Mouse (Mus musculus): Measurements from ENCODE around the gene Inpp4a. TPM values are rescaled to one million over a fixed set of nuclear protein-coding genes. Genes with fewer than 3 reads are reported as not detected.

Gene Inpp4a
- polyA plus RNA-seq, 1 experiment from 2014 or later, result 22.9 TPM

DNA sequence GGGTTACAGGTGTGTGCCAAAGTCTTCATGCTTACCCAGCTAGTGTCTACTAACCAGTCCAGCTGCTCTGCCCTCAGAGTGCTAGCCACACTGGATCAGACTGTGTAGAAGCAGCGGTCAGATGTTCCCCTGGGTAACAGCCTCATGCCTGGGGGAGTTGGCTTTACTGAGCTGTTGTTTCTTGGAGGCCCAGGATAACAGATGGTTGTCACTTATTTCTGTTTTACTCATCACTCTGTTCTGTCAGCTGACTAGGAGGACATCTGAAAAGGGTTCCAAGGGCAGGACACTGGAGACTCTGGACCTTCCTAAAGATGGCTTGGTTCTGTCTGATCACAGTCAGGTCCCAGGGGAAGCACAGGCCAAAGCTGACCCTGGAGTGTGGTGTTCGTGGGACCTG lies 36.4 kb downstream of the Inpp4a start:
- no peaks in the 10 kb centered on the region for H3K36me3 ChIP-seq (ENCODE audit: inconsistent target)
- peaks cover 100% of the 10 kb centered on the region for H3K79me2 ChIP-seq (ENCODE audit: inconsistent target)
- no peak overlapping the region for H3K4me3 ChIP-seq (ENCODE audit: inconsistent target)
- WGBS (ENCODE audit: missing documents), result 84% methylated on average over 2 of the region's 2 CpGs
- H3K27ac ChIP-seq, result no peak overlapping the region

DNA sequence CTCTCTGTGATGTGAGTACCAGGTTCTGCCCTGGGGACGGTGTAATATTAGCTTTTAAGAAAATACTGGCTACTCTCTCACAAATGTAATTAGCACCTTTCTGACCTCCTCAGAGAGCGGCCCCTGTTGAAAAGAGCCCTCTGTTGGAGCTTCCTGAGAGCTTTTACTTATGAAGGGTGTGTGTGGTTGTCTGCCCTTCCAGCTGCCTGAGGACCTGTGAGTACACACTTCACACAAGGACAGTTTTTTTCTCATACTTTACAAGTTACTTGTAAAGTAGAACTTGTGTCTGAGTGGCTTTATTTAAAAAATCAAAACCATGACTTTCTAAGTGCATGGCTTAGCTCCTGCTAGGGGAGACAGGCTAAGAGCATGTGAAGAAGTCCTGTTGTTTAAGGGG lies 37.1 kb downstream of the Inpp4a start:
- no peak overlapping the region for H3K4me3 ChIP-seq (ENCODE audit: inconsistent target)
- H3K27ac ChIP-seq, result no peak overlapping the region
- H3K36me3 ChIP-seq (ENCODE audit: inconsistent target), result no peaks in the 10 kb centered on the region
- WGBS (ENCODE audit: missing documents), result 95% methylated on average over 2 of the region's 2 CpGs
- peaks cover 100% of the 10 kb centered on the region for H3K79me2 ChIP-seq (ENCODE audit: inconsistent target)

DNA sequence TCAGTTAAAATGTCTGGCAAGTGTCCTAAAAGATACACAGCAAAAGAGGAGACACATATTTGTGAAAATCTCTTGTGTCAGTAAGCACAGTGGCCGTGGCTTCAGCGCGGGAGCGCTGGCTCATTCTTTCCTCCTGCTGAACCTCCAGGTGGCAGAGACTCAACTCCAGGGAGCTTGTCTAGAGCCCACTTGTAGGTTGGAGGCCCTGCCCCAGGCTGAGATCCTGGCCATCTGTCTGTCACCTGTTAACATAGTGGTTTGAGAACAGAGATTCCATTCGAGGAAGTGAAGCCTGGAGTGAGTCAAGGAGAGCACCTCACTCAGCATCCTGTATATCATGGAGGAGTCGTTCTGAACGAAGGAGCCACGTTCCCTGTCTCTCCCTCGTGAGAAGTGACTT lies 37.6 kb downstream of the Inpp4a start:
- no peak overlapping the region for H3K27ac ChIP-seq
- H3K79me2 ChIP-seq (ENCODE audit: inconsistent target), result peaks cover 100% of the 10 kb centered on the region
- H3K36me3 ChIP-seq (ENCODE audit: inconsistent target), result no peaks in the 10 kb centered on the region
- no peak overlapping the region for H3K4me3 ChIP-seq (ENCODE audit: inconsistent target)
- 58% methylated on average over 8 of the region's 9 CpGs for WGBS (ENCODE audit: missing documents)

DNA sequence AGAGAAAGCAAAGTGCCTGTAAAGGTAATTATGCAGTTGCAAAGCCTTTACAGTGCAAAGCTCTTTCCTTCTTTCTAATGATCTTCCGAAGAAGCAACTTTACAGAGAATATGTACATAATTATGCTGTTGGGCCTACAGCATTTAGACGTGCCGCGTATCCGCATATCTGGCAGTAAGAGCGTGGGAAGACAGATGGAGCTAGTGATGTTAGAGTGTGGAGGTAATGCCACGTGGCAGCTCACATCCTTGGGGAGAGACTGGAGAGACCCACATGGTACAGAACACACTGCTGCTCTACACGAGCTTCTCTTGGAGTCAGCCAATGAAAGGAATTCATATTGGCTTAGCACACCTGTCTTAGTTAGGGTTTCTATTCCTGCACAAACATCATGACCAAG lies 39.5 kb downstream of the Inpp4a start:
- H3K36me3 ChIP-seq (ENCODE audit: inconsistent target), result no peaks in the 10 kb centered on the region
- H3K4me3 ChIP-seq (ENCODE audit: inconsistent target), result no peak overlapping the region
- H3K79me2 ChIP-seq (ENCODE audit: inconsistent target), result peaks cover 100% of the 10 kb centered on the region
- 97% methylated on average over 8 of the region's 8 CpGs for WGBS (ENCODE audit: missing documents)
- H3K27ac ChIP-seq, result no peak overlapping the region

DNA sequence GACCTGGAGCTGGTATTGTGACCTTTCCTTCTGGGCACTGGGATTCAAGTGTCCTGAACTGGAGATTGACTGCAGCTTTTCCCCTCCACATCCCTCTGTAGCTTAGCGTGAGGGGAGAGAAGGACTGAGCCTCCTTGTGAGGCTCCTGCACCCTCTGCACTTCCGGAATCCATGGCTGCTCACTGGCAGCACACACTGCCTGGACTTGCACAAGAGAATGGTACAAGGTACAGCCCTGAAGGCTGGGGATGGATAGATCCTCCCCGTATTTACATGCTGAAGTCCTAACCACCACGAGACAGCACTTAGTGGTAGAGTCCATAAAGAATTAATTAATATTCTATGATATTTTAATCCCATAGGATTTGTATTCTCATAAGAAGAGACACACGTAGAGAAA lies 41.7 kb downstream of the Inpp4a start:
- no peak overlapping the region for H3K4me3 ChIP-seq (ENCODE audit: inconsistent target)
- no peaks in the 10 kb centered on the region for H3K36me3 ChIP-seq (ENCODE audit: inconsistent target)
- 92% methylated on average over 5 of the region's 5 CpGs for WGBS (ENCODE audit: missing documents)
- H3K79me2 ChIP-seq (ENCODE audit: inconsistent target), result peaks cover 100% of the 10 kb centered on the region
- H3K27ac ChIP-seq, result no peak overlapping the region

DNA sequence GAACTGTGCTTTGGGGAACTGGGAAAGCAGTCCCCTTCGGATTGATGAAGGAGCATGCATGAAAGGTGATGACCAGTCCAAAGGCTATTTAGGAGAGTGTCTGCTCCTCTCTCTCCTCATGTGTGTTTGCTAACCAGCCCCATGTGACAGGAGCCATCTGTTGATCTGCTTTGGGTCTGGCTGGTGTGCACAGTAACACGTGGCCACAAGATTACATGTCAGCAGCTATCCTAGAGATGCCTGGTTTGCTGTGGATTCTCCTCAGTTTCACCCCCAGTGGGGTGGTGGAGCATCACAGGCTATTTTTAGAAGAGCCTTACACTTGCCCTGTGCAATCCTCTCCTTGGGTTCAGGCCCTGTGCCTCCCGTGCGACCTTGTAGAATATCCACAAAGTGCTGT lies 42.2 kb downstream of the Inpp4a start:
- no peak overlapping the region for H3K27ac ChIP-seq
- no peaks in the 10 kb centered on the region for H3K36me3 ChIP-seq (ENCODE audit: inconsistent target)
- 85% methylated on average over 4 of the region's 4 CpGs for WGBS (ENCODE audit: missing documents)
- H3K79me2 ChIP-seq (ENCODE audit: inconsistent target), result peaks cover 100% of the 10 kb centered on the region
- no peak overlapping the region for H3K4me3 ChIP-seq (ENCODE audit: inconsistent target)

DNA sequence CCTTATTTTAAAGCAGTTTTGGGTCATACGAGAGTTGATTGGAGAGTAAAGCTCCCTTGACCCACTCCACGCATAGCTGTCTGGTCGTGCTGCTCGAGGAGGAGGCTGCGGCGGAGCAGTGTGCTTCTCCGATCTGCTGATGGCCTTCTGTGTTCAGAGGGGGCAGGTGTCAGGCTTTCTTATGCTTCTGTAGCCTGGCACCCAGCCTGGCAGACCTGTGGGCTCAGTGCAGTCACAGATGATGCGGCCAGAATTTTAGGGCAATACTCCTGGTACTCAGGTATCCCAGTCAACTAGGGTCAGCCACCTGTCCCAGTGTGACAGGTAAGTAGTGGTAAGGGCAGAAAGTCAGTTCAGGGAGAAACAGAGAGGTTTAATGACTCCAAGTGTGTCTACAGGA lies 42.9 kb downstream of the Inpp4a start:
- 96% methylated on average over 8 of the region's 8 CpGs for WGBS (ENCODE audit: missing documents)
- Histone ChIP-seq H3K79me2 (ENCODE audit: inconsistent target) (peaks cover 100% of the 10 kb centered on the region), H3K27ac (no peak overlapping the region), H3K36me3 (ENCODE audit: inconsistent target) (no peaks in the 10 kb centered on the region), H3K4me3 (ENCODE audit: inconsistent target) (no peak overlapping the region)

DNA sequence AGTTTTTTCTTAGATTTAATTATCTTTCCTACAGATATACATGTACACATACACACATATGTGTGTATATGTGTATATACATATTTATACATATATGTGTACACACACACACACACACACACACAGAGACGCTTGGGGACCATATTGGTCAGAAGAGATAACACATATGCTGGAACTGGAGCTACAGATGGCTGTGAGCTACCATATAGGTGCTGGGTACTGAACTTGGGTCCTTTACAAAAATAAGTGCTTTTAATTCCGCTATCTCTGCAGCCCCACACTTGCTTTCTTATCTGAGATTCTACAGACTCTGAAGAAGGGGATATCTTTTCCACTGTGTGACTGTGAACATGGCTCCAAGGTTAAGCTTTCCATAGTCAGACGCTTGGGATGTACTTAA lies 43.6 kb downstream of the Inpp4a start:
- 95% methylated on average over 3 of the region's 3 CpGs for WGBS (ENCODE audit: missing documents)
- peaks cover 100% of the 10 kb centered on the region for H3K79me2 ChIP-seq (ENCODE audit: inconsistent target)
- H3K4me3 ChIP-seq (ENCODE audit: inconsistent target), result no peak overlapping the region
- no peak overlapping the region for H3K27ac ChIP-seq
- peaks cover 1% of the 10 kb centered on the region; the same call in 1 of the 2 replicates for H3K36me3 ChIP-seq (ENCODE audit: inconsistent target)

DNA sequence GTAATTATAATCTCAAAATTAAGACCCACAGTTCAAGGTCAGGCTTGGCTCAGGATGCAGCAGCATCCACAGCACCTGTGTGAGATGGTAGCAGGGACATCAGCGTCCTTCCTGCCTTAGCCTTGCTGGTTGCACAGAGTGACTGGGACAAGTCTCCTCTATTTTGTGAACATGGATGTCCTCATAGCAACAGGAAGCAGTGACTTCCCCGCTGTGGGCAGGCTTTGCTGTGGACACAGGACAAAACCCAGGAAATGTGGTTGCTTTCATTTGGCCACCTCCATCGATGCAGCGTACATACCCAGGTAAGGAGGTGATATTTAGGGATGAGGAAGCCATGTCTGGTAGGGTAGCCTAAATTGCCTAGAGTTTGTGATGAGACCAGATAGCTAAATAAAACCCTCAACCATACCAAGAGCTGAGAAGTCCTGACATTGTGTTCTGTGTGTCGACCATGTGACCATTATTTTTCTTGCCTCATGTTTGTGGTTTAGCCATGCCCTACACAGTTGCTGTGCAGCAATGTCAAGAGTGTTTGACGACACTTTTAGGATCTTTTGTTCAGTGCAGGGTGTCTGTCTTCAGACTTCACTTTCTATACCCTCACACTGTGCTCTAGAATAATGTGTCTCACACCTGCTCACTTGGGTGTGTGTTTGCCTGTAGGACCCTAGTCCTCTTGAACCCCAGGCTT lies 44.7 kb downstream of the Inpp4a start:
- Histone ChIP-seq H3K4me3 (ENCODE audit: inconsistent target) (no peak overlapping the region), H3K36me3 (ENCODE audit: inconsistent target) (peaks cover 5% of the 10 kb centered on the region; the same call in 1 of the 2 replicates), H3K27ac (peak overlapping the region; percentile 45), H3K79me2 (ENCODE audit: inconsistent target) (peaks cover 100% of the 10 kb centered on the region)
- WGBS (ENCODE audit: missing documents), result 14% methylated on average over 6 of the region's 6 CpGs

DNA sequence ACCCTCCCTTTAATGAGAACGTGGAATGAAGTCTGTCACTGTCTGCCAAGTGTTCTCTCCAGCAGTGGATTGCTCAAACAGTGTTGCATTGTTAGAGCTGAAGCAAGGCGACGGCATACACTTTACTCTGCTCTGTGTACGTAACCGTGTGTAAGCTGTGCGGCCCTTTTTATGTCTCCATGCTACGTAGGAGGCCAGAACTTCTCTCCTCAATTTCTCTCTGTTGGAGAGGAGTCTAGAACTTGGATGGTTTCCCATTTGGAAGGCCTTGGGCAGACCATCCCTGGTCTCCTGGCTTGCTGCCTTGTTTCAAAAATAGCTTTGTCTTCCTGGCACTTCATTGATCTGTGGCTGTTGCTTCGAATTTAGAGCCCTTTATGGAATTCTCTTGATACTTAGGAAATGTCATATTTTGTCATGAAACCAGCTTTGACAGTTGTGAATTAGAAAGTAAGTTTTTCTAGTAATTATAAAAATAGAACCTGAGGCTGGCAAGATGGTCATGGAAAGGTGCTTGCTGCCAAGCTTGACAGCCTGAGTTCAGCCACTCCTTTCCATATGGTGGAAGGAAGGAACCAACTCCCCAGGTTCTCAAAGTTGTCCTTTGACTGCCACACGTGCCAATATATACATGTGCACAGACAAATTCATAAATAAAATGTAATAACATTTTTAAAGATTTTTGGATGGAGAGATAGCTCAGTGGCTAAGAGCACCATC lies 47.9 kb downstream of the Inpp4a start:
- WGBS (ENCODE audit: missing documents), result 94% methylated on average over 9 of the region's 9 CpGs

DNA sequence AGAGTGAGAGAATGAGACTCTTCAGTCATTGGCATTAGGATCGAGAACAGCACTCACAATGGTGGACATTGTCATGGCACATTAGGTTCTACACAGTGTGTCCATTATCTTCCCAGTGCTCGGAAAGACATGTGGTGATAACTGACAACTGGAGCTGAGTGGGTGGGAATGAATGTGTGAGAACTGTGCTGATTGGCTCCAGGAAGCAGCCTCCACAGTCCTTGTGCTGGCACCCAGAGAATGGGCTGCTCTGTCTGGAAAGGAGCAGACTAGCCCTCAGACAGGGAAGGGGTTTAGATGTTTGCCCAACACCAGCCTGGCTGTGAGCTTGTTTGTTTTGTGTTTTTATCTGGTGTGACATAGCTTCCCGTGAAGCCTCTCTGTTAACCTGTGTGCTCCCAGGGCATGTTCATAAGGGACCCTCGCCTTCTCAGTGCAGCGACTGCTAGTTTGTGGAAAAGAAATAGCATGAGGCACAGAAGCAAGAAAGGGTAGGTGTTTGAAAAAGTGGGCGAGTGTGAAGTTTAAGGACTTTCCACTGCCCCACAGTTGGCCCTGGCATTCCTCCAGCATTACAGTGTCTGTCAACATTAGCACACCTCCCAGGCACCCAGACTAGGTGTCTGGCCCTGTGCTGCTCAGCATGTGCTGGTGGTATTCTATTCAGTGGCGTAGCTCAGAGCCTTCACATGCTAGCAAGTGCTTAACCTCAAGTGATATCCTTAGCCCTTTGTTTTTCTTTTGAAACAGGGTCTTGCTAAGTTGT lies 51.4 kb downstream of the Inpp4a start:
- Histone ChIP-seq H3K27ac (no peak overlapping the region), H3K79me2 (ENCODE audit: inconsistent target) (peaks cover 100% of the 10 kb centered on the region; the same call in 1 of the 2 replicates), H3K4me3 (ENCODE audit: inconsistent target) (no peak overlapping the region), H3K36me3 (ENCODE audit: inconsistent target) (peaks cover 5% of the 10 kb centered on the region; the same call in 1 of the 2 replicates)
- WGBS (ENCODE audit: missing documents), result 98% methylated on average over 7 of the region's 7 CpGs

More for the DNA sequence above, 47.9 kb downstream of the Inpp4a start:
- Histone ChIP-seq H3K27ac (no peak overlapping the region), H3K36me3 (ENCODE audit: inconsistent target) (peaks cover 5% of the 10 kb centered on the region; the same call in 1 of the 2 replicates), H3K4me3 (ENCODE audit: inconsistent target) (no peak overlapping the region), H3K79me2 (ENCODE audit: inconsistent target) (peaks cover 100% of the 10 kb centered on the region)

DNA sequence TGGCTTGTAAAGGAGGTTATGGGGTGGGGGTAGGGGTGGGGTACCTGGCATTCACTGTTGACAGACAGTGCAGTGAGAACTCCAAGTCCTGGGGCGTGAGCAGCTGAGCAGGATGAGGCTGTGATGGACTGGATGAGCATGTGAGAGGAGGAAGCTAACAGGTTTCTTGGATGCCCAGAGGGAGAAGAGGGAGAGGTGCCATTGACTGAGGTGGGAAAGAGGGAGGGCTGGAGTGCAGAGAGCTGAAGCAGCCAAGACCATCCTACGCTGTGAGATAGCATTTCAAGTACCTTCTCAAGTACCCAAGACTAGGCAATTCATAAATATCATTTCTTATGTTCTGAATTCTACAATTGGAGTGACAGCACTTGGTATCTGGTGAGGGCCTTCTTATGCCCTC lies 52.3 kb downstream of the Inpp4a start:
- Histone ChIP-seq H3K36me3 (ENCODE audit: inconsistent target) (peaks cover 5% of the 10 kb centered on the region; the same call in 1 of the 2 replicates), H3K27ac (no peak overlapping the region), H3K4me3 (ENCODE audit: inconsistent target) (no peak overlapping the region), H3K79me2 (ENCODE audit: inconsistent target) (peaks cover 95% of the 10 kb centered on the region; the same call in 1 of the 2 replicates)
- WGBS (ENCODE audit: missing documents), result 100% methylated on average over 2 of the region's 2 CpGs

DNA sequence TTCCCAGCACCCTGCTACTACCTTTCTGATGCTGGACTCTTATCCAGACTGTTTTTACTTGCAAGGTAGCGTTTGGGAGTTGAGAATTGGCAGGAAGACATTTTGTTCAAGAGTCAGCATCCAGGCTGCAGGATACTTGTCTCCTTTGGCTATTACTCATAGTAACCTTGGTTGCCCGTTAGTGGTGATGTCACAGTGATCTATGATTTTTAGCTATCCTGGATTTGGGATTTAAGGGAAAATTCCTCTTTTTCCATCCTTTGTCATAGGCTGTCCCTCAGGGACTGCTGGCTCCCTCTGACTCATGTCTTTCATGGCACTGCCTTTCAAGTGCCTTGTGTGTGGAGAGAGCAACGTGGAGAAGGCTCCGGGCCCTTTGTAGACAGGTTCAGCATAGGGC lies 53.8 kb downstream of the Inpp4a start:
- 93% methylated on average over 4 of the region's 4 CpGs for WGBS (ENCODE audit: missing documents)
- Histone ChIP-seq H3K4me3 (ENCODE audit: inconsistent target) (no peak overlapping the region), H3K36me3 (ENCODE audit: inconsistent target) (peaks cover 11% of the 10 kb centered on the region; the same call in 1 of the 2 replicates), H3K79me2 (ENCODE audit: inconsistent target) (peaks cover 80% of the 10 kb centered on the region; the same call in 1 of the 2 replicates), H3K27ac (no peak overlapping the region)

DNA sequence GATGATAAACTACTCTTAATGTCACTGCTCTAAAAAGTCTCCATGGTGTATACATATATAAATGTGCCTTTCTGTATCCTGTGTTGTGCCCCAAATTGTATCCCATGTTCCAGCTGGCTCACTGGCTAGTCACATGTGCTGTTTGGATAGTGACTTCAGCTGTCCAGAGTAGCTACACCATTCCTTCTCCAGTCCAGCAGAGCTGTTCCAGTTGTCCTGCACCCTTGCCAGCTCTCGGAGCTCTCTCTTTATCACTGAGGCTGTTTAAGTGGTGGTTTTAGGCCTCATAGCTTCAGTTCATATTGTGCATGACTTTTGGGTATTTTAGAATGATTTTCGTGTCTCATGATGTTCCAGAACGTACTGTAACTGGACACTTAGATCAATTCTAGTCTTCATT lies 55.8 kb downstream of the Inpp4a start:
- peaks cover 24% of the 10 kb centered on the region; the same call in 1 of the 2 replicates for H3K36me3 ChIP-seq (ENCODE audit: inconsistent target)
- WGBS (ENCODE audit: missing documents), result 87% methylated on average over 3 of the region's 3 CpGs
- H3K27ac ChIP-seq, result no peak overlapping the region
- no peak overlapping the region for H3K4me3 ChIP-seq (ENCODE audit: inconsistent target)
- H3K79me2 ChIP-seq (ENCODE audit: inconsistent target), result peaks cover 60% of the 10 kb centered on the region; the same call in 1 of the 2 replicates

Measured in macrophage (primary cell).